Mouse (Mus musculus) Patski (cell line): ENCODE results near the gene Bcl2l12. TPM values are rescaled to one million over a fixed set of nuclear protein-coding genes. Genes with fewer than 3 reads are reported as not detected.

Source experiments
- ATAC-seq: fragments of 100-300 bp; one replicate; pipeline ENCODE4 v1.8.0; 2021
- CTCF ChIA-PET: fragments of 350-600 bp; sonication (Branson Sonifier 250); formaldehyde crosslinking; loops from one replicate; lab custom pipeline; 2022; ENCODE audit warnings: inconsistent platforms; lab: Charles Lee
- POLR2A ChIA-PET: fragments of 350-600 bp; sonication (Branson Sonifier 250); formaldehyde crosslinking; loops from one replicate; lab custom pipeline; 2022; ENCODE audit warnings: antibody characterized with exemption, inconsistent platforms; lab: Charles Lee
- DNase-seq: peaks from one replicate; pipeline ENCODE4 v3.0.0-alpha.2; 2011; ENCODE audit warnings: low read depth, low spot score
- H3K27me3 ChIP-seq: fragments of 371-371 bp; one replicate; pipeline ENCODE4 v1.5.1; 2021
- CTCF ChIP-seq: fragments of 100-300 bp; IDR thresholded peaks from one replicate; pipeline ENCODE4 v1.5.1; 2021
- in situ Hi-C: fragments of 300-500 bp; cut with MboI; formaldehyde crosslinking; loops from 3 replicates; pipeline ENCODE4 v1.11.1; 2018; ENCODE audit warnings: low pct_unique_long_range_greater_than_20kb, mixed read lengths
- polyA plus RNA-seq: library from polyadenylated mRNA; unstranded; gene quantifications from one replicate; pipeline ENCODE4 v1.2.3, GENCODE M21; 2021

The Bcl2l12 gene
- 19.9 TPM for polyA plus RNA-seq

- ATAC-seq: no peak
- no peak for TF ChIP-seq CTCF
- POLR2A ChIA-PET: interaction anchor here (0.6 to 1.8 kb wide), 3 partner anchors 10 to 125 kb away, joined by 4 to 10 read pairs (median 6); partner anchors contain the start of gene Scaf1
- in situ Hi-C loops: no loop called here
- DNase-seq: no peak
- CTCF ChIA-PET: no interaction called here
- H3K27me3 ChIP-seq: no peaks in the 10 kb centered on the region
Measured at GRCm38 (mm10) chr7:44998501-44998955, at the start of gene Bcl2l12. Bcl2l12 (minus strand) TSS chr7:44998712.

GRCm38 (mm10) chr7:45047491-45047890 lies 49.0 kb upstream of the Bcl2l12 start:
- no peaks in the 10 kb centered on the region for H3K27me3 ChIP-seq
- ChIA-PET CTCF (no interaction called here), POLR2A (interaction anchor here (0.8 to 1.9 kb wide), 2 partner anchors 8 to 17 kb away, joined by 3 to 5 read pairs; no protein-coding TSS in a partner anchor)
- DNase-seq (no peak), ATAC-seq (no peak)
- TF ChIP-seq CTCF: no peak
- in situ Hi-C loops: no loop called here

GRCm38 (mm10) chr7:45046853-45047350 lies 48.4 kb upstream of the Bcl2l12 start:
- POLR2A ChIA-PET: interaction anchor here (1.9 kb wide), 1 partner anchor 7 kb away, joined by 5 read pairs; no protein-coding TSS in a partner anchor
- in situ Hi-C loops: no loop called here
- H3K27me3 ChIP-seq: no peaks in the 10 kb centered on the region
- DNase-seq: no peak
- no peak for ATAC-seq
- CTCF ChIA-PET: no interaction called here
- no peak for TF ChIP-seq CTCF

GRCm38 (mm10) chr7:45045741-45046140 lies 47.2 kb upstream of the Bcl2l12 start:
- POLR2A ChIA-PET: no interaction called here
- ATAC-seq: no peak

GRCm38 (mm10) chr7:45043307-45043706 lies 44.8 kb upstream of the Bcl2l12 start:
- in situ Hi-C loops: no loop called here
- no peaks in the 10 kb centered on the region for H3K27me3 ChIP-seq
- ATAC-seq: no peak
- ChIA-PET POLR2A (no interaction called here), CTCF (interaction anchor here (1.5 kb wide), 1 partner anchor 24 kb away, joined by 3 read pairs; no protein-coding TSS in a partner anchor)
- DNase-seq: no peak
- TF ChIP-seq CTCF: no peak

More at GRCm38 (mm10) chr7:45045741-45046140, 47.2 kb upstream of the Bcl2l12 start:
- no peak for TF ChIP-seq CTCF
- in situ Hi-C loops: no loop called here
- DNase-seq: no peak
- CTCF ChIA-PET: no interaction called here
- H3K27me3 ChIP-seq: no peaks in the 10 kb centered on the region

GRCm38 (mm10) chr7:45040851-45041250 lies 42.3 kb upstream of the Bcl2l12 start:
- CTCF ChIA-PET: interaction anchor here (1.0 kb wide), 1 partner anchor 10 kb away, joined by 4 read pairs; no protein-coding TSS in a partner anchor
- DNase-seq: no peak
- no peaks in the 10 kb centered on the region for H3K27me3 ChIP-seq
- POLR2A ChIA-PET: no interaction called here
- no peak for TF ChIP-seq CTCF
- in situ Hi-C loops: no loop called here
- ATAC-seq: no peak

GRCm38 (mm10) chr7:45038411-45038810 lies 39.9 kb upstream of the Bcl2l12 start:
- in situ Hi-C loops: no loop called here
- ATAC-seq: no peak
- CTCF ChIA-PET: interaction anchor here (1.0 to 2.3 kb wide), 5 partner anchors 12 to 53 kb away, joined by 3 to 9 read pairs (median 5); no protein-coding TSS in a partner anchor
- POLR2A ChIA-PET: interaction anchor here (0.9 to 1.9 kb wide), 2 partner anchors 14 to 73 kb away, joined by 3 to 5 read pairs; partner anchors contain the start of gene Prr12
- no peaks in the 10 kb centered on the region for H3K27me3 ChIP-seq
- no peak for TF ChIP-seq CTCF
- no peak for DNase-seq

- in situ Hi-C loops: no loop called here
- H3K27me3 ChIP-seq: no peaks in the 10 kb centered on the region
- no peak for DNase-seq
- POLR2A ChIA-PET: interaction anchor here (0.9 to 1.9 kb wide), 2 partner anchors 15 to 73 kb away, joined by 3 to 5 read pairs; partner anchors contain the start of gene Prr12
- no peak for TF ChIP-seq CTCF
- CTCF ChIA-PET: interaction anchor here (1.0 to 2.3 kb wide), 5 partner anchors 11 to 52 kb away, joined by 3 to 9 read pairs (median 5); no protein-coding TSS in a partner anchor
- ATAC-seq: no peak
Measured at GRCm38 (mm10) chr7:45037720-45038361, 39.3 kb upstream of the Bcl2l12 start.

GRCm38 (mm10) chr7:45036702-45037101 lies 38.2 kb upstream of the Bcl2l12 start:
- no peak for DNase-seq
- H3K27me3 ChIP-seq: no peaks in the 10 kb centered on the region
- CTCF ChIA-PET: no interaction called here
- POLR2A ChIA-PET: interaction anchor here (0.6 kb wide), 1 partner anchor 1549 kb away, joined by 4 read pairs; no protein-coding TSS in a partner anchor
- no peak for TF ChIP-seq CTCF
- ATAC-seq: no peak
- in situ Hi-C loops: no loop called here

- DNase-seq (no peak), ATAC-seq (no peak)
- ChIA-PET CTCF (interaction anchor here (0.6 kb wide), 1 partner anchor 8 kb away, joined by 3 read pairs; no protein-coding TSS in a partner anchor), POLR2A (interaction anchor here (0.7 to 0.8 kb wide), 2 partner anchors 17 to 18 kb away, joined by 3 read pairs; partner anchors contain the start of gene Prr12)
- TF ChIP-seq CTCF: no peak
- in situ Hi-C loops: no loop called here
- H3K27me3 ChIP-seq: no peaks in the 10 kb centered on the region
Measured at GRCm38 (mm10) chr7:45035631-45036030, 37.1 kb upstream of the Bcl2l12 start.
